Mouse (Mus musculus) adipocyte (in vitro differentiated cells): ENCODE data around the gene Tex26.

Experiments used
- DNase-seq: peaks from one replicate; pipeline ENCODE4 v3.0.0-alpha.2; 2016; ENCODE audit warnings: low spot score

Gene Tex26

GRCm38 (mm10) chr5:149488360-149489021 lies 49.0 kb downstream of the Tex26 start:
- no peak for DNase-seq

GRCm38 (mm10) chr5:149489136-149489535 lies 49.7 kb downstream of the Tex26 start:
- DNase-seq, result no peak

- DNase-seq, result no peak
Observed at GRCm38 (mm10) chr5:149490275-149490674, 50.8 kb downstream of the Tex26 start.

- DNase-seq, result no peak
Observed at GRCm38 (mm10) chr5:149495655-149496054, 56.2 kb downstream of the Tex26 start.

GRCm38 (mm10) chr5:149496401-149497066 lies 57.1 kb downstream of the Tex26 start:
- DNase-seq, result no peak

- DNase-seq, result no peak
Observed at GRCm38 (mm10) chr5:149499936-149500335, 60.5 kb downstream of the Tex26 start.

- no peak for DNase-seq
Observed at GRCm38 (mm10) chr5:149503423-149504175, 64.1 kb downstream of the Tex26 start.

GRCm38 (mm10) chr5:149504985-149505384 lies 65.5 kb downstream of the Tex26 start:
- DNase-seq, result no peak

GRCm38 (mm10) chr5:149506033-149506432 lies 66.6 kb downstream of the Tex26 start:
- no peak for DNase-seq

GRCm38 (mm10) chr5:149508094-149509029 lies 68.9 kb downstream of the Tex26 start:
- no peak for DNase-seq

GRCm38 (mm10) chr5:149510323-149510722 lies 70.9 kb downstream of the Tex26 start:
- no peak for DNase-seq

GRCm38 (mm10) chr5:149512695-149513094 lies 73.2 kb downstream of the Tex26 start:
- no peak for DNase-seq

- DNase-seq, result no peak
Observed at GRCm38 (mm10) chr5:149513438-149514086, 74.1 kb downstream of the Tex26 start.

GRCm38 (mm10) chr5:149514087-149514671 lies 74.7 kb downstream of the Tex26 start:
- no peak for DNase-seq

- no peak for DNase-seq
Observed at GRCm38 (mm10) chr5:149514890-149515289, 75.4 kb downstream of the Tex26 start.

- no peak for DNase-seq
Observed at GRCm38 (mm10) chr5:149517116-149517515, 77.7 kb downstream of the Tex26 start.
